Mouse (Mus musculus) neural tube, embryonic 11.5 days (tissue): ENCODE data around the gene Gm17019. TPM values are rescaled to one million over a fixed set of nuclear protein-coding genes. Genes with fewer than 3 reads are reported as not detected.

Source experiments
- polyA plus RNA-seq: library from polyadenylated mRNA; unstranded; fragments of >200 nt; fragmentation: Nextera tagmentation; extraction: Ambion mirVana; gene quantifications from 2 replicates; pipeline ENCODE4 v1.2.1, GENCODE M21; 2014

Gm17019 gene
- polyA plus RNA-seq, 1 experiment from 2014 or later = not detected

Other genes starting within 250 kb of the Gm17019 start
- not detected in 2 replicates for gene Gm9758, start 118.1 kb downstream of the Gm17019 start, polyA plus RNA-seq
- gene Speer4e, start 94.6 kb downstream of the Gm17019 start, polyA plus RNA-seq = not detected in 2 replicates
- gene Gm10354, start 54.1 kb downstream of the Gm17019 start, polyA plus RNA-seq = not detected in 2 replicates